Mouse (Mus musculus) megakaryocyte, embryonic 14.5 days (primary cell): Measurements from ENCODE around the gene 3110082I17Rik. TPM values are rescaled to one million over a fixed set of nuclear protein-coding genes. Genes with fewer than 3 reads are reported as not detected.

Experiments
- H3K27me3 ChIP-seq: replicated peaks from 2 replicates; pipeline ENCODE3; 2012; ENCODE audit warnings: inconsistent platforms
- H3K36me3 ChIP-seq: replicated peaks from 2 replicates; pipeline ENCODE3; 2012; ENCODE audit warnings: low read length, inconsistent platforms, mixed read lengths
- H3K4me1 ChIP-seq: 2 replicates; pipeline ENCODE4 v1.6.1; 2012; ENCODE audit warnings: inconsistent platforms
- H3K4me3 ChIP-seq: replicated peaks from 2 replicates; pipeline ENCODE3; 2012; ENCODE audit warnings: moderate library complexity, mild to moderate bottlenecking, inconsistent platforms
- H3K9me3 ChIP-seq: 2 replicates; pipeline ENCODE4 v1.6.1; 2012; ENCODE audit warnings: inconsistent platforms
- FLI1 ChIP-seq: IDR thresholded peaks from 2 replicates; pipeline ENCODE4 v1.6.1; 2012; ENCODE audit warnings: low read length, inconsistent platforms, mixed read lengths
- GATA1 ChIP-seq: IDR thresholded peaks from 3 replicates; pipeline ENCODE4 v1.6.1; 2012; ENCODE audit warnings: mixed read lengths, low read length, inconsistent platforms, borderline replicate concordance
- polyA plus RNA-seq: library from polyadenylated mRNA; stranded (reverse); fragments of >175 nt; gene quantifications from 2 replicates; pipeline ENCODE4 v1.2.3, GENCODE M21; 2012; ENCODE audit warnings: low replicate concordance; ENCODE audit not compliant: insufficient read depth

3110082I17Rik gene
- polyA plus RNA-seq, 1 experiment, result 41.2 TPM

DNA sequence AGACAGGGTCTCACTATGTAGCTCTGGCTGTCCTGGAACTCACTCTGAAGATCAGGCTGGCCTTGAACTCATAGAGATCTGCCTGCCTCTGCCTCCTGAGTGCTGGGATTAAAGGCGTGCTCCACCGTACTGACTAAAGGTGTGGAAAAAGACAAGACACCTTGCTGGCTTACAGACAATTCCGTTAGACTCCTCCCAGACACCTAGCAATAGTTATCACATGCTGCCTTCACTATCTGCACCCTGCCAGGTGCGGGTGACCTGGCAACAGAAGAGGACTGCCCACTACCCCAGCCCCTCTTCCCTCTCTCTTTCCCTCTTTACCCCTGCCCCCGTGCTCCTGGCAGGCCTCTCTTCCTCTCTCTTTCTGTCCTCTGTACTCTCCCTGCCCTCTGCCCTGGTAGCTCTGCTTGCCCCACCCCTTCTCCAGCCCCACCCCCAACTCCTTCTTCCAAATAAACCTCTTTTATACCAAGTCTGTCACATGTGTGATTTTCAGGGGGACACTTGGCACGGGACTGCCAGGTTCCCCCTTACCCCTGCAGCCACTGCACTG is 86.4 kb downstream of the 3110082I17Rik start:
- TF ChIP-seq FLI1, result no peak
- no peak for TF ChIP-seq GATA1
- H3K36me3 ChIP-seq, result peaks cover 33% of the 10 kb centered on the region
- H3K4me1 ChIP-seq, result peaks cover 95% of the 10 kb centered on the region
- peak overlapping the region; percentile 64 for H3K4me3 ChIP-seq
- no peaks in the 10 kb centered on the region for H3K27me3 ChIP-seq
- H3K9me3 ChIP-seq, result no peaks in the 10 kb centered on the region

DNA sequence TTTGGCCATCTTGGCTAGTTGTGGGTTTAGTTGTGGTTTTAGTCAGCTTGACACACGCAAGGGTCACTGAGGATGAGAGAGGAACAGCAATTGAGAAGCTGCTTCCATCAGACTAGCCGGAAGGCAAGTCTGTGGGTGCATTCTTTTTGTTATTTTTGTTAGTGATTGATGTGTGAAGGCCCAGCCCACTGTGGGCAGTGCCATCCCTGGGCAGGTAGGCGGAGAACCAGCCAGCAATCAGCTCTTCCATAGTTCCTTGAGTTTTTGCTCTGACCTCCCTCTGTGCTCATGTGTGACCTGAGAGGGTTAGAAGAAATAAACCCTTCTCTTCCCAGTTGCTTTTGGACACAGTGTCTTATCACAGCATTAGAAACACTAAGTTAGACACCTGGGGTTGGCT is 87.2 kb downstream of the 3110082I17Rik start:
- TF ChIP-seq FLI1 (no peak), GATA1 (no peak)
- no peaks in the 10 kb centered on the region for H3K27me3 ChIP-seq
- H3K9me3 ChIP-seq, result no peaks in the 10 kb centered on the region
- H3K4me3 ChIP-seq, result peak overlapping the region; percentile 93
- peaks cover 95% of the 10 kb centered on the region for H3K4me1 ChIP-seq
- H3K36me3 ChIP-seq, result peaks cover 40% of the 10 kb centered on the region

DNA sequence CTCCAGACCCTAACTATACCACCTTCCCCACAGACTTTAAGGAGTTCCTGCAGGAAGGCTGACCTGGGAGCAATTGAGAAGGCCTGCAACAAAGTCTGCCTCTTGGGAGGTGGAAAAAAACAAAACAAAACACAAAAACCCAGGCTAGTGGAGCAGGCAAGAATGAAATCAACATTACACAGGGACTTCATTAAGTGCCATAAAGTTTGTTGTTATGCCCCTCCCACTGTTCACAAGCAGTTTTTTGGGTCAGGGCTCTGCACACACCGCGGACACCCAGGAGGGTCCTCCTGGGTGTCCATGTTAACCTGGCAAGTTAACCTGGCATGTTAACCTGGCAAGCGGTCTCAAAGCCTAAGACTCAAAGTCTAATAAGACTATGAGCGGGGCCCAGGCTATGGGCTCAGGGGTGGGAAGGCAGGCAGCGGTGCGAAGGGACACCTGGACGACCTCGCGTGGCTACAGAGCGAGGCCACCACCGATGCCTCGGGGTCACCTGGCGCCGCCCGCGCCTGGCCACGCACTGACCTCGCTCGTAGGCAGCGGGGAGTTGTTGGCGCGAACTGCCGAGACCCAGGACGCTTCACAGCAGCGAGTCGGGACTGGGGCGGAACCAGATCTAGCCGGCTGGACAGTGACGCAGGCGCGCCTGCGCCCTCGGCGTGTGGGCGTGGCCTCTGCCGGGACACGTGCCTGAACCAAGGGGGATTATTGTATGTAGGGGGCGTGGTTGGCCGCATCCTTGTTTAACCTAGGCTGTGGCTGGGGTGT is 88.5 kb downstream of the 3110082I17Rik start:
- H3K9me3 ChIP-seq, result no peaks in the 10 kb centered on the region
- H3K4me1 ChIP-seq, result peaks cover 95% of the 10 kb centered on the region
- H3K36me3 ChIP-seq, result peaks cover 53% of the 10 kb centered on the region
- no peaks in the 10 kb centered on the region for H3K27me3 ChIP-seq
- TF ChIP-seq FLI1 (no peak), GATA1 (no peak)
- H3K4me3 ChIP-seq, result peak overlapping the region; percentile 93

DNA sequence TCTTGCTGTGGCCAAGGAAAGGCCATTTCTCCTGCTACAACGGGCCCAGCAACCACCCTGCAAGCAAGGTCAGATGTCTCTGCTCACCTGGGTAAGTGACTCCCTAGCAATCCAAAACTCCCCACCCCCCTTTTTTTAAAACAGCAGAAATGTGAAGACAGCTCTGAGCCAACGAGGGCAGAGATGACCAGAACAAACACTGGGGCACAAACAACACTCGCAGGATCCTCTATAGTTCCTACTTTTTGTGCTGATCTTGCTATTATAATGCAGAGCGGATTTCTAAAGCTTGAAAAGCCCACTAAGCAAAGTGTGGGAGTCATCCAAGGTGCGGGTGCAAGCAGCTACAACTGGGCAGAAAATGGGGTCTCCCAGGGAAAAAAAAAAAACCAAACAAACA is 89.2 kb downstream of the 3110082I17Rik start:
- TF ChIP-seq FLI1, result no peak
- TF ChIP-seq GATA1, result no peak
- H3K36me3 ChIP-seq, result peaks cover 55% of the 10 kb centered on the region
- no peaks in the 10 kb centered on the region for H3K9me3 ChIP-seq
- peaks cover 95% of the 10 kb centered on the region for H3K4me1 ChIP-seq
- no peaks in the 10 kb centered on the region for H3K27me3 ChIP-seq
- peak overlapping the region; percentile 93 for H3K4me3 ChIP-seq

DNA sequence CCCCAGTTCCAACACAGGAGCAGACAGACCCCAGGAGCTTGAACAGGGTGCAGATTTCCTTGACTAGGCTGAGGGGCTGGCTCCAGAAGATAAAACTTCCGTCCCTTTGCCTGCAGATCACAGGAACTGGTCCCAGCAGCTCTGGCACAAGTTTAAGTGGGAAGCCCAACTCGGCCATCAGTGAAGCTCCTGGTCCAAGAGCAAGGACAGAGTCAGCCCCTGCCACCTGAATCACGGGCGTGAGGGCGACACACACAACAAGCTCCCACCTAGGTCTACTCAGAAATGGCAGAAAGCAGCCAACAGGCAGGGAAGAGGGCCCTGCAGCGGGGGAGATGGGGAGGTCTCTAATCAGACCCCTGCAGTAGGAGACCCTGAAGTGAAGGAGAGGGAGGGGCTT is 90.0 kb downstream of the 3110082I17Rik start:
- Histone ChIP-seq H3K27me3 (no peaks in the 10 kb centered on the region), H3K4me3 (peak overlapping the region; percentile 93), H3K4me1 (peaks cover 95% of the 10 kb centered on the region), H3K36me3 (peaks cover 55% of the 10 kb centered on the region), H3K9me3 (no peaks in the 10 kb centered on the region)
- no peak for TF ChIP-seq FLI1
- no peak for TF ChIP-seq GATA1

DNA sequence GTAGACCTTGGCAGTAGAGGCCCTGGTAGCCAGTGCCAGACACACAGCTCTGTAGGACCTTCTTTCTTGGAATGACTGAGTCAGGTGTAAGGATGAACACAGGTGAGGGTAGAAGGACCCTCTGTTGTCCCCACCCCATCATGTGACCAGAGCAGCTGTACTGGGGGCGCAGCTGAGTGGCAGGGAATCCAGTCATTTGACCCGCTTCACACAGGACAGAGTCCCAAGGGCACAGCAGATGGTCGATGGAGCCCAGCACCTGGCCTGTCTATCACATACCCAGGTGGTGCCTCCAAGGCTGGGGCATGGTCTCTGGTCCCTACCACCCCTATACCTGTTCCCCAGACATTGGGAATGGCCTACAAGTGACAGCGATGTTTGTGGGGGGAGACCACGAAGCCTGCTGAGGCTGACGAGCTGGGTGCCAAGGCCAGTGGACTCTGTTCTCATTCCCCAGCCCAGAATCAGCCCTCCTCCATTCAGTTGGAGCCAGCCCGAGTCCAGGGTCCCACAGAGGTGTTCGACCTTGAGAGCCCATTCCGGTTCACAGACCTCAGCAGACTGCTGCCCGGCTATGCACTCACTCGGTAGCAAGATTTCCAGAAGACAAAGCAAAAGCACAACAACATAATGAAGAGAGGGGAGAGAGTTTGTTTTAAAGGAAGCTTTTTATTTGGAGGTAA is 91.5 kb downstream of the 3110082I17Rik start:
- H3K9me3 ChIP-seq, result no peaks in the 10 kb centered on the region
- peaks cover 95% of the 10 kb centered on the region for H3K4me1 ChIP-seq
- H3K27me3 ChIP-seq, result no peaks in the 10 kb centered on the region
- H3K36me3 ChIP-seq, result peaks cover 53% of the 10 kb centered on the region
- H3K4me3 ChIP-seq, result peak overlapping the region; percentile 69
- no peak for TF ChIP-seq GATA1
- TF ChIP-seq FLI1, result no peak

DNA sequence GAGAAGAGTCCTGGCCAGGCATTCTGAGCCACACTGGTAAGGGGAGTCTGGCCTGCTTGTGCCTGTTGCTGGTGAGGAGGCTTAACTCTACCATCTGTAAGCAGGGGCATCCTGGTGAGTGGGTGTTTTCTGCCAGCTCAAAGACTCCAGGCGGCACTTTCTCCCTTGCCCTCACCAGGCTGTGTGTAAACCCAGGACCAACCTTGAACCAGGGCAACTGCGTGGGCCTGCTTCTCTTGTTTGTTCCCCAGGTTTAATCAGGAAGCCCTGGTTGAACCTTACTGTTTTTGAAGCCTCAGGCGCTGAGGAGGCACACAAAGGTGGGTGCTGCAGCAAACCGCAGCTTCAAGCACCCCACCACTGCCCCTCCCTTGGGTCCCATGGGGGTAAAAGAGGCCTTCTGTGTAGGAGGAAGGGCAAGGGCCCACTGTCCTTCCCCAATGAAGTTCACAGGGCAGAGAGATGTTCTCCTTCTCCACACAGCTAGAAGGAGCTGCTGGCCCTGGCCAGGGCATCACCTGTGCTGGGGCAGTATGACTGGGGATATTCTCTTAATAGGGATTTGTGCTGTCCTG is 92.4 kb downstream of the 3110082I17Rik start:
- peak overlapping the region; percentile 31 for H3K4me3 ChIP-seq
- H3K27me3 ChIP-seq, result no peaks in the 10 kb centered on the region
- TF ChIP-seq GATA1 (no peak), FLI1 (no peak)
- H3K36me3 ChIP-seq, result peaks cover 60% of the 10 kb centered on the region
- H3K9me3 ChIP-seq, result no peaks in the 10 kb centered on the region
- peaks cover 92% of the 10 kb centered on the region for H3K4me1 ChIP-seq

DNA sequence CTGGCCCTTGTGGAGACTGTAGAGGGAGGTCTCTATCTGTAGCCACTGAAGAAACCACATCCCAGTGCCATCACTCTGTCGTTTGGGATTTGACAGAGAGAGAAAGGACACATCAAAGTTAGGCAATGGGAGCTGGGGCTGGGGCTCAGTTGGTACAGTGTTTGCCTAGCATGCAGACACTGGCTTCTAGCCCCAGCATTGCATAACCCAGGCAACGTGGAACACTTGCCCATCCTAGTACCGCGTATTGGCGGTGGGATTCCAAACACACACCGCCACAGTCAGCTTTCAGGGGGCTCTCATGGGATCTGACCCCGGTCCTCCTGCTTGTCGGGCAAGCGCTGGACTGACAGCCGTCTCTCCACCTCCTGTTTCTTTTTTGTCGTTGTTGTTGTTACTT is 93.8 kb downstream of the 3110082I17Rik start:
- no peaks in the 10 kb centered on the region for H3K9me3 ChIP-seq
- H3K4me1 ChIP-seq, result peaks cover 92% of the 10 kb centered on the region
- peak overlapping the region; percentile 73 for H3K4me3 ChIP-seq
- H3K27me3 ChIP-seq, result no peaks in the 10 kb centered on the region
- H3K36me3 ChIP-seq, result peaks cover 74% of the 10 kb centered on the region
- TF ChIP-seq FLI1 (no peak), GATA1 (no peak)

DNA sequence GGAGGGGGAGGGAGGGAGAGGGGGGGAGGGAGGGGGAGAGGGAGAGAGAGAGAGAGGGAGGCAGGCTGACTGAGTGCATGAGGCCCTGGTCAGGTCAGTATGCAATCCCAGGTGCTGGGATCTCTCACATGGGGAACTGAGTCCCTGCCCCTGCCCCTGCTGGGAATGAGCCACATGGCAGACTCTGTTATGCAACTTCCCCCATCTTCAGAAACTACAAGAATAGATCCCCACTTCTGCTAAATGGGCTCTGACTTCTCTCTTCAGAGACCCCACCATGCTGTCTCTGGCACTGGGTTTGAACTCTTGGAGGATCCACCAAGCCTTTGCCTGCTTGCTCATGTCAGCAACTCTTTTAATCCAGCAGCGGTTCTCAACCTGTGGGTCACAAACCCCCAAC is 94.5 kb downstream of the 3110082I17Rik start:
- TF ChIP-seq FLI1 (no peak), GATA1 (no peak)
- peaks cover 85% of the 10 kb centered on the region for H3K4me1 ChIP-seq
- no peaks in the 10 kb centered on the region for H3K27me3 ChIP-seq

More for the DNA sequence above, 94.5 kb downstream of the 3110082I17Rik start:
- Histone ChIP-seq H3K4me3 (peak overlapping the region; percentile 78), H3K9me3 (no peaks in the 10 kb centered on the region), H3K36me3 (peaks cover 74% of the 10 kb centered on the region)
